Mouse (Mus musculus) kidney, postnatal 0 days (tissue): ENCODE data around the gene Gm5072. TPM values are rescaled to one million over a fixed set of nuclear protein-coding genes. Genes with fewer than 3 reads are reported as not detected.
"Not testable (repeated sequence)": the region's sequence is repeated elsewhere in the genome, so short reads cannot be mapped to it uniquely, and the experiment has no call there.

Experiments used
- ATAC-seq: fragments of 200-750 bp; cut with Nextera tagmentation; replicated peaks from 2 replicates; pipeline ENCODE4 v1.8.0; 2017; ENCODE audit warnings: low read depth, moderate number of reproducible peaks, moderate TSS enrichment, moderate library complexity; ENCODE audit not compliant: low FRiP score
- DNase-seq: peaks from one replicate; pipeline ENCODE4 v3.0.0-alpha.2; 2016; ENCODE audit warnings: low spot score
- H3K27ac ChIP-seq: fragments of 300-500 bp; sonication (generic); 2 replicates; pipeline ENCODE4 v1.5.1; 2014; ENCODE audit warnings: mild to moderate bottlenecking
- H3K27me3 ChIP-seq: fragments of 300-500 bp; sonication (generic); 2 replicates; pipeline ENCODE4 v1.6.1; 2014; ENCODE audit warnings: low read length, mixed read lengths; ENCODE audit not compliant: insufficient read depth
- H3K36me3 ChIP-seq: fragments of 300-500 bp; sonication (generic); 2 replicates; pipeline ENCODE4 v1.6.1; 2014; ENCODE audit warnings: low read length, mixed read lengths; ENCODE audit not compliant: insufficient read depth
- H3K4me1 ChIP-seq: fragments of 300-500 bp; sonication (generic); replicated peaks from 2 replicates; pipeline ENCODE4 v1.6.1; 2014; ENCODE audit warnings: antibody characterized with exemption, low read length, mixed read lengths; ENCODE audit not compliant: insufficient read depth
- H3K4me2 ChIP-seq: fragments of 300-500 bp; sonication (generic); 2 replicates; pipeline ENCODE4 v1.6.1; 2014; ENCODE audit warnings: mild to moderate bottlenecking, low read length, moderate library complexity, mixed read lengths
- H3K4me3 ChIP-seq: fragments of 300-500 bp; sonication (generic); replicated peaks from 2 replicates; pipeline ENCODE4 v1.5.1; 2014; ENCODE audit warnings: low read depth, low read length
- H3K9ac ChIP-seq: fragments of 300-500 bp; sonication (generic); 2 replicates; pipeline ENCODE4 v1.6.1; 2014; ENCODE audit warnings: low read depth, low read length
- H3K9me3 ChIP-seq: fragments of 300-500 bp; sonication (generic); replicated peaks from 2 replicates; pipeline ENCODE4 v1.6.1; 2016; ENCODE audit warnings: low read length, inconsistent platforms, mixed read lengths
- WGBS: fragments of 180-500 bp; shearing (Covaris S2); extraction: QIAGEN DNeasy Blood & Tissue Kit; methylation state at CpG from one replicate; pipeline ENCODE4 v1.1.7; 2014; 5-methylcytosine and 5-hydroxymethylcytosine counted together
- polyA plus RNA-seq: library from polyadenylated mRNA; unstranded; fragments of >200 nt; fragmentation: Nextera tagmentation; extraction: Ambion mirVana; gene quantifications from 2 replicates; pipeline ENCODE4 v1.2.1, GENCODE M21; 2015

Gene Gm5072
- not detected in 2 replicates for polyA plus RNA-seq

- not testable (repeated sequence) for H3K4me1 ChIP-seq, H3K27me3 ChIP-seq, DNase-seq, H3K27ac ChIP-seq, H3K4me2 ChIP-seq, H3K4me3 ChIP-seq, H3K9ac ChIP-seq, H3K36me3 ChIP-seq, H3K9me3 ChIP-seq, ATAC-seq
- no CpG with 5 or more reads among the region's 5 CpGs for WGBS
These were observed at the start of gene Gm5072 for GRCm38 (mm10) chrX:91392200-91392599. Gene Gm5072, plus strand, starts transcription at chrX:91392500.

Other genes with a start within 250 kb of the Gm5072 start
- not detected in 2 replicates for gene Mageb2, start 60.8 kb upstream of the Gm5072 start, polyA plus RNA-seq
- gene Gm8914, start 87.6 kb downstream of the Gm5072 start, polyA plus RNA-seq: not detected in 2 replicates
- gene 1700084M14Rik, start 183.4 kb downstream of the Gm5072 start, polyA plus RNA-seq: not detected in 2 replicates
- gene Gm14781, start 239.7 kb downstream of the Gm5072 start, polyA plus RNA-seq: not detected in 2 replicates